Mouse (Mus musculus): ENCODE measurements around the gene Helz.

- TF ChIP-seq CTCF (IDR thresholded peaks at IDR 0.05; ENCODE audit: borderline replicate concordance, extremely low read depth, insufficient read depth, insufficient read length) (no peak), POLR2A (IDR thresholded peaks at IDR 0.05; ENCODE audit: borderline replicate concordance, extremely low read depth, insufficient read depth, insufficient read length, poor library complexity, severe bottlenecking) (no peak)
Measured at GRCm38 (mm10) chr11:107631124-107631523, 83.4 kb downstream of the Helz start.

Data from brain, embryonic 14.5 days (tissue).